Mouse (Mus musculus): ENCODE data around the gene Fndc10. TPM values are rescaled to one million over a fixed set of nuclear protein-coding genes. Genes with fewer than 3 reads are reported as not detected.
"Not testable (repeated sequence)": the region's sequence is repeated elsewhere in the genome, so short reads cannot be mapped to it uniquely, and the experiment has no call there.

Fndc10 gene
- 0.98 and 1.1 TPM in 2 replicates for polyA plus RNA-seq (2016; fragmentation: Nextera tagmentation; extraction: Ambion mirVana)

- H3K4me1 ChIP-seq, result peaks cover 19% of the 10 kb centered on the region
- peak within 1 kb of the TSS; percentile 81 for H3K4me3 ChIP-seq
- WGBS, result 2% methylated on average over 47 of the region's 47 CpGs
- peak within 1 kb of the TSS; percentile 83 for H3K27ac ChIP-seq (replicated peaks)
- no peaks in the 10 kb centered on the region for H3K9me3 ChIP-seq (replicated peaks)
- peak; percentile 74 for DNase-seq (ENCODE audit: low spot score)
- H3K36me3 ChIP-seq, result no peaks in the 10 kb centered on the region
- peaks cover 45% of the 10 kb centered on the region for H3K27me3 ChIP-seq (ENCODE audit: low read depth, poor library complexity, severe bottlenecking)
Observed at GRCm38 (mm10) chr4:155694111-155694481, at the start of gene Fndc10. Fndc10 (plus strand) TSS chr4:155694342.

- not testable (repeated sequence) for H3K4me3 ChIP-seq; H3K4me1 ChIP-seq; H3K27me3 ChIP-seq (ENCODE audit: low read depth, poor library complexity, severe bottlenecking); DNase-seq (ENCODE audit: low spot score); H3K27ac ChIP-seq (replicated peaks); H3K9me3 ChIP-seq (replicated peaks)
- H3K36me3 ChIP-seq, result peaks cover 99% of the 10 kb centered on the region
- WGBS, result 98% methylated on average over 2 of the region's 2 CpGs
Observed at GRCm38 (mm10) chr4:155645308-155645707, 48.8 kb upstream of the Fndc10 start, which contains the start of gene Gm10563. Gm10563 (minus strand) TSS chr4:155645408.

- no peaks in the 10 kb centered on the region for H3K4me1 ChIP-seq
- no peaks in the 10 kb centered on the region for H3K9me3 ChIP-seq (replicated peaks)
- peaks cover 99% of the 10 kb centered on the region for H3K36me3 ChIP-seq
- DNase-seq (ENCODE audit: low spot score), result no peak
- no peak overlapping the region for H3K27ac ChIP-seq (replicated peaks)
- H3K4me3 ChIP-seq, result no peak overlapping the region
- peaks cover 8% of the 10 kb centered on the region for H3K27me3 ChIP-seq (ENCODE audit: low read depth, poor library complexity, severe bottlenecking)
- 97% methylated on average over 5 of the region's 5 CpGs for WGBS
Observed at GRCm38 (mm10) chr4:155645721-155646120, 48.4 kb upstream of the Fndc10 start.

GRCm38 (mm10) chr4:155649355-155649754 lies 44.8 kb upstream of the Fndc10 start:
- Histone ChIP-seq H3K4me1 (peaks cover 24% of the 10 kb centered on the region), H3K27me3 (ENCODE audit: low read depth, poor library complexity, severe bottlenecking) (peaks cover 44% of the 10 kb centered on the region), H3K9me3 (replicated peaks) (no peaks in the 10 kb centered on the region), H3K4me3 (no peak overlapping the region), H3K36me3 (peaks cover 75% of the 10 kb centered on the region), H3K27ac (replicated peaks) (no peak overlapping the region)
- no peak for DNase-seq (ENCODE audit: low spot score)
- 92% methylated on average over 11 of the region's 11 CpGs for WGBS

- Histone ChIP-seq H3K9me3 (replicated peaks) (no peaks in the 10 kb centered on the region), H3K27ac (replicated peaks) (no peak overlapping the region), H3K4me1 (peaks cover 37% of the 10 kb centered on the region), H3K36me3 (peaks cover 60% of the 10 kb centered on the region), H3K27me3 (ENCODE audit: low read depth, poor library complexity, severe bottlenecking) (peaks cover 68% of the 10 kb centered on the region), H3K4me3 (no peak overlapping the region)
- DNase-seq (ENCODE audit: low spot score), result no peak
- 65% methylated on average over 15 of the region's 15 CpGs for WGBS
Observed at GRCm38 (mm10) chr4:155651553-155652269, 42.4 kb upstream of the Fndc10 start.

- Histone ChIP-seq H3K27me3 (ENCODE audit: low read depth, poor library complexity, severe bottlenecking) (peaks cover 75% of the 10 kb centered on the region), H3K36me3 (peaks cover 57% of the 10 kb centered on the region), H3K27ac (replicated peaks) (peak overlapping the region; percentile 79), H3K4me1 (peaks cover 37% of the 10 kb centered on the region), H3K4me3 (peak overlapping the region; percentile 59), H3K9me3 (replicated peaks) (no peaks in the 10 kb centered on the region)
- no peak for DNase-seq (ENCODE audit: low spot score)
- WGBS, result 22% methylated on average over 36 of the region's 36 CpGs
Observed at GRCm38 (mm10) chr4:155652283-155653085, 41.7 kb upstream of the Fndc10 start.

- no peaks in the 10 kb centered on the region for H3K9me3 ChIP-seq (replicated peaks)
- H3K4me1 ChIP-seq, result peaks cover 37% of the 10 kb centered on the region
- H3K27me3 ChIP-seq (ENCODE audit: low read depth, poor library complexity, severe bottlenecking), result peaks cover 77% of the 10 kb centered on the region
- H3K27ac ChIP-seq (replicated peaks), result peak within 1 kb of the TSS; percentile 79
- H3K4me3 ChIP-seq, result peak within 1 kb of the TSS; percentile 59
- peaks cover 56% of the 10 kb centered on the region for H3K36me3 ChIP-seq
- DNase-seq (ENCODE audit: low spot score), result peak; percentile 78
- under 1% methylated on average over 33 of the region's 33 CpGs for WGBS
Observed at GRCm38 (mm10) chr4:155653086-155653450, 41.1 kb upstream of the Fndc10 start, which contains the start of gene Mmp23. Mmp23 (minus strand) TSS chr4:155653384.

GRCm38 (mm10) chr4:155653451-155654182 lies 40.5 kb upstream of the Fndc10 start:
- peak overlapping the region; percentile 59 for H3K4me3 ChIP-seq
- peak; percentile 59 for DNase-seq (ENCODE audit: low spot score)
- whole genome bisulfite sequencing, result 2% methylated on average over 31 of the region's 31 CpGs
- H3K27ac ChIP-seq (replicated peaks), result peak overlapping the region; percentile 79
- peaks cover 77% of the 10 kb centered on the region for H3K27me3 ChIP-seq (ENCODE audit: low read depth, poor library complexity, severe bottlenecking)
- peaks cover 37% of the 10 kb centered on the region for H3K4me1 ChIP-seq
- H3K9me3 ChIP-seq (replicated peaks), result no peaks in the 10 kb centered on the region
- peaks cover 52% of the 10 kb centered on the region for H3K36me3 ChIP-seq

GRCm38 (mm10) chr4:155654183-155654455 lies 40.0 kb upstream of the Fndc10 start:
- Histone ChIP-seq H3K4me1 (peaks cover 37% of the 10 kb centered on the region), H3K4me3 (peak overlapping the region; percentile 59), H3K36me3 (peaks cover 52% of the 10 kb centered on the region), H3K9me3 (replicated peaks) (no peaks in the 10 kb centered on the region), H3K27me3 (ENCODE audit: low read depth, poor library complexity, severe bottlenecking) (peaks cover 77% of the 10 kb centered on the region), H3K27ac (replicated peaks) (no peak overlapping the region; the same call in 1 of the 2 replicates)
- WGBS, result 2% methylated on average over 6 of the region's 6 CpGs
- no peak for DNase-seq (ENCODE audit: low spot score)

- 2% methylated on average over 52 of the region's 52 CpGs for WGBS
- H3K27me3 ChIP-seq (ENCODE audit: low read depth, poor library complexity, severe bottlenecking), result peaks cover 77% of the 10 kb centered on the region
- H3K4me1 ChIP-seq, result peaks cover 37% of the 10 kb centered on the region
- peak; percentile 63 for DNase-seq (ENCODE audit: low spot score)
- H3K9me3 ChIP-seq (replicated peaks), result no peaks in the 10 kb centered on the region
- H3K4me3 ChIP-seq, result peak overlapping the region; percentile 59
- peaks cover 52% of the 10 kb centered on the region for H3K36me3 ChIP-seq
- peak overlapping the region; percentile 59 for H3K27ac ChIP-seq (replicated peaks)
Observed at GRCm38 (mm10) chr4:155654456-155655298, 39.5 kb upstream of the Fndc10 start.

GRCm38 (mm10) chr4:155656214-155656751 lies 37.9 kb upstream of the Fndc10 start:
- H3K27ac ChIP-seq (replicated peaks), result no peak overlapping the region
- no peak overlapping the region for H3K4me3 ChIP-seq
- peaks cover 64% of the 10 kb centered on the region for H3K27me3 ChIP-seq (ENCODE audit: low read depth, poor library complexity, severe bottlenecking)
- no peaks in the 10 kb centered on the region for H3K9me3 ChIP-seq (replicated peaks)
- H3K4me1 ChIP-seq, result peaks cover 37% of the 10 kb centered on the region
- H3K36me3 ChIP-seq, result peaks cover 45% of the 10 kb centered on the region
- DNase-seq (ENCODE audit: low spot score), result no peak
- WGBS, result 87% methylated on average over 13 of the region's 13 CpGs

- WGBS, result 95% methylated on average over 10 of the region's 10 CpGs
- H3K4me3 ChIP-seq, result no peak overlapping the region
Observed at GRCm38 (mm10) chr4:155658961-155659360, 35.2 kb upstream of the Fndc10 start.

More at GRCm38 (mm10) chr4:155658961-155659360, 35.2 kb upstream of the Fndc10 start:
- H3K27ac ChIP-seq (replicated peaks), result no peak overlapping the region
- no peaks in the 10 kb centered on the region for H3K9me3 ChIP-seq (replicated peaks)
- no peak for DNase-seq (ENCODE audit: low spot score)
- peaks cover 40% of the 10 kb centered on the region for H3K36me3 ChIP-seq
- H3K4me1 ChIP-seq, result peaks cover 16% of the 10 kb centered on the region
- H3K27me3 ChIP-seq (ENCODE audit: low read depth, poor library complexity, severe bottlenecking), result peaks cover 37% of the 10 kb centered on the region
